In the genomic region with DNA sequence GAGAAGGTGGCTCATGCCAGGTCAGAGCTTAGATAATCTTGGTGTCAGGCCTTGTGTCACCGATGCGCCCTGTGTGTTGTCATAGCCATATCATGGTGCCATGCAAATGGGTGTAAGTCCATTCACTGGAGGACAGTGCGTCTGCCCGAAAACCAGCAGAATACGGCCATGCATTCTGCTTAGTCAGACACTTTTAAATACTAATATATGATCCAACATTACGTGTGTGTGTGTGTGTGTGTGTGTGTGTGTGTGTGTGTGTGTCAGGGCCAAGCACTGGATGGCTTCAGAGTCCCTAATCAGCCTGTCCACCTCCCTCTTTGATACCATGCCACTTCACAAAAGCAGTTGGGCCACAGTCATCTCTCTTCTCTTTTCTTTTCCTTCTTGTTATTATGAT, we compare ENCODE assay signal across 24 mouse cellular contexts. TPM values are rescaled to one million over a fixed set of nuclear protein-coding genes. Genes with fewer than 3 reads are reported as not detected.
DNase-seq lines count a peak whose midpoint lies in the region; ATAC-seq and TF ChIP-seq lines count a peak whose summit lies in the region.
"Had no signal": no experiment of that assay in that cellular context is flagged by ENCODE, and none has a peak within 500 bp of the region (broad histone marks: within the 10 kb centered on the region; RNA-seq: fewer than 3 reads in every experiment).

No protein-coding gene starts in this region.

- H3K4me2 ChIP-seq in forebrain, postnatal 0 days (ENCODE audit: low read depth): no peak overlapping the region
- H3K4me2 ChIP-seq: embryonic facial prominence, embryonic 15.5 days; heart, embryonic 13.5 days had no signal

- H3K9me3 ChIP-seq in forebrain, postnatal 0 days (ENCODE audit: low read length): no peaks in the 10 kb centered on the region
- H3K9me3 ChIP-seq: embryonic facial prominence, embryonic 15.5 days; heart, embryonic 13.5 days; hindbrain, embryonic 13.5 days; limb, embryonic 10.5 days; midbrain, embryonic 12.5 days had no signal

- peak overlapping the region; percentile 94 for H3K27ac ChIP-seq in layer of hippocampus, adult 2 months
- H3K27ac ChIP-seq in forebrain, postnatal 0 days (ENCODE audit: low read depth, low read length): peak overlapping the region; percentile 60
- H3K27ac ChIP-seq: embryonic facial prominence, embryonic 15.5 days; heart, adult 2 months; heart, embryonic 13.5 days; hindbrain, embryonic 13.5 days; limb, embryonic 10.5 days had no signal

- no peaks in the 10 kb centered on the region for H3K27me3 ChIP-seq in forebrain, postnatal 0 days (ENCODE audit: insufficient read depth, low read length)
- H3K27me3 ChIP-seq: embryonic facial prominence, embryonic 15.5 days; hindbrain, embryonic 13.5 days; midbrain, embryonic 12.5 days had no signal

- H3K4me1 ChIP-seq in forebrain, postnatal 0 days (ENCODE audit: insufficient read depth): peaks cover 7% of the 10 kb centered on the region
- H3K4me1 ChIP-seq: embryonic facial prominence, embryonic 15.5 days had no signal

- no peaks in the 10 kb centered on the region for H3K36me3 ChIP-seq in forebrain, postnatal 0 days (ENCODE audit: insufficient read depth)
- H3K36me3 ChIP-seq: embryonic facial prominence, embryonic 15.5 days; heart, embryonic 13.5 days; hindbrain, embryonic 13.5 days; limb, embryonic 10.5 days; midbrain, embryonic 12.5 days had no signal

- no peak for ATAC-seq in forebrain, postnatal 0 days
- no peak for ATAC-seq in frontal cortex, adult (ENCODE audit: low TSS enrichment)
- ATAC-seq: CD4-positive, CD25-positive, alpha-beta regulatory T cell, adult 4 months; inflammation-experienced regulatory T-cells, adult 6 months; lung, postnatal 0 days had no signal

- TF ChIP-seq CTCF in layer of hippocampus, adult 2 months (conservative IDR thresholded peaks at IDR 0.05): no peak
- TF ChIP-seq CTCF in forebrain, postnatal 0 days (IDR thresholded peaks at IDR 0.05; ENCODE audit: low read depth): no peak

- WGBS in forebrain, postnatal 0 days: 51% methylated on average over 6 of the region's 6 CpGs

- DNase-seq in cerebellum, adult 9-10 months: peak; percentile 73
- DNase-seq in cerebellum, adult 11 months: no peak
- DNase-seq in layer of hippocampus, adult 2 months (ENCODE audit: low spot score in 2 of 2): no peak
- no peak for DNase-seq in layer of hippocampus, postnatal 10 days (ENCODE audit: low spot score in 2 of 2)
- peak; percentile 62 to 65 for DNase-seq in cerebellum, postnatal 10 days
- DNase-seq in forebrain, postnatal 0 days: peak; percentile 34
- DNase-seq: adrenal gland, postnatal 36 days; gastrocnemius, postnatal 14 days; heart, adult 2 months; heart, postnatal 14 days; layer of hippocampus, adult 9-11 months; liver; right cerebral cortex, postnatal 25 days; spleen, adult 18-20 months had no signal

- H3K4me3 ChIP-seq in layer of hippocampus, adult 2 months: no peak overlapping the region
- no peak overlapping the region for H3K4me3 ChIP-seq in forebrain, postnatal 0 days (ENCODE audit: low read depth, low read length)
- H3K4me3 ChIP-seq: embryonic facial prominence, embryonic 15.5 days; heart, adult 2 months; heart, embryonic 13.5 days; hindbrain, embryonic 13.5 days; limb, embryonic 10.5 days; midbrain, embryonic 12.5 days had no signal

- no peak overlapping the region for H3K9ac ChIP-seq in forebrain, postnatal 0 days
- H3K9ac ChIP-seq: embryonic facial prominence, embryonic 15.5 days; heart, embryonic 13.5 days; hindbrain, embryonic 13.5 days; liver, postnatal 0 days; midbrain, embryonic 12.5 days had no signal

RNA-seq across cellular contexts. Expression of gene Zbtb18, which starts 15.8 kb away (rescaled TPM):
- total RNA-seq in layer of hippocampus, adult 2 months (2021): 100 to 1,000 TPM; 585 to 647 TPM
- total RNA-seq in layer of hippocampus, postnatal 10 days (2021): 100 to 1,000 TPM; 639 to 677 TPM
- 301 and 445 TPM in 2 replicates for total RNA-seq in forebrain, postnatal 0 days (2014; rRNA removed)
- polyA plus RNA-seq in forebrain, postnatal 0 days (2015; fragmentation: Nextera tagmentation; extraction: Ambion mirVana): 88.6 and 138 TPM in 2 replicates

Comparison
In these comparisons a context has a peak if more than half of its experiments do, and no peak if none do; other contexts are left out.
1. DNase-seq: peak in cerebellum, adult 9-10 months (single experiment), cerebellum, postnatal 10 days (2 of 2) and forebrain, postnatal 0 days (single experiment); none in cerebellum, adult 11 months (single experiment), layer of hippocampus, adult 2 months (0 of 2) and layer of hippocampus, postnatal 10 days (0 of 2).